Mouse (Mus musculus) ES-E14 (cell line): ENCODE results near the gene Inpp5k.

Experiments
- HCFC1 ChIP-seq: IDR thresholded peaks from 2 replicates; pipeline ENCODE4 v1.6.1; 2012; ENCODE audit warnings: low read length, inconsistent platforms, borderline replicate concordance; ENCODE audit not compliant: insufficient read depth
- MAFK ChIP-seq: IDR thresholded peaks from 2 replicates; pipeline ENCODE4 v1.6.1; 2014; ENCODE audit warnings: mild to moderate bottlenecking, low read depth, low read length, inconsistent platforms; ENCODE audit not compliant: insufficient read depth
- ZC3H11A ChIP-seq: IDR thresholded peaks from 2 replicates; pipeline ENCODE4 v1.6.1; 2012; ENCODE audit warnings: low read depth, mild to moderate bottlenecking, inconsistent platforms, low read length, borderline replicate concordance

DNA sequence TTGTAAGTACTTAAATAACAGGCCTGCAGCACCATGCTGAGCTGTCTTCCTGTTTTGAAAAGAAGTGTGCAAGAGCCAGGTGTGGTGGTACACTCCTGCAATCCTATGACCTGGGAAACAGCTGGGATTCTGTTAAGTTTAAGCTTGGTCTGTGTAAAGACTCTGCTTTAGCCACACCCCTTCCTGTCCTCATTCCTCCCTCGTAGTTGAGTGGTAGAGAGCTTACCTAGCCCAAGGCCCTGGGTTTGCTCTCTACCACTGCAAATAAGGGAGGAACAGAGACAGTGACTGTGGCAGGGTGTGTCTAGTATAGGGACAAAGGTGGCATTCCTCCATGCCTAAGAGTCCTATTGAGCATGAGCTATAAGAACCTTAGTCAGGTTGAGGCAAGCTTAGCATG, 25.5 kb upstream of the Inpp5k start:
- TF ChIP-seq ZC3H11A (no peak), MAFK (no peak), HCFC1 (no peak)
